Mouse (Mus musculus) heart, embryonic 16.5 days (tissue): Measurements from ENCODE around the gene Nap1l2. TPM values are rescaled to one million over a fixed set of nuclear protein-coding genes. Genes with fewer than 3 reads are reported as not detected.

Source experiments
- polyA plus RNA-seq: library from polyadenylated mRNA; unstranded; fragments of >200 nt; fragmentation: Nextera tagmentation; extraction: Ambion mirVana; gene quantifications from 2 replicates; pipeline ENCODE4 v1.2.1, GENCODE M21; 2015

Gene Nap1l2
- polyA plus RNA-seq, 1 experiment from 2014 or later = 0.70 TPM

Other genes starting within 250 kb of the Nap1l2 start
- not detected in 2 replicates for gene Cdx4, start 134.8 kb upstream of the Nap1l2 start, polyA plus RNA-seq
- gene Chic1, start 169.8 kb upstream of the Nap1l2 start, polyA plus RNA-seq = 1.8 and 1.9 TPM in 2 replicates
- not detected in 2 replicates for gene Tsx, start 227.8 kb upstream of the Nap1l2 start, polyA plus RNA-seq
- gene Gm26992, start 235.4 kb upstream of the Nap1l2 start, polyA plus RNA-seq = not detected in 2 replicates